Mouse (Mus musculus) urinary bladder, postnatal 4 days (tissue): ENCODE measurements around the gene Tmem44.

Experiments
- DNase-seq, 2 experiments: peaks; one replicate each; pipeline ENCODE4 v3.0.0; 2021 to 2022; ENCODE audit warnings: low spot score in 2 of 2

The Tmem44 gene

DNA sequence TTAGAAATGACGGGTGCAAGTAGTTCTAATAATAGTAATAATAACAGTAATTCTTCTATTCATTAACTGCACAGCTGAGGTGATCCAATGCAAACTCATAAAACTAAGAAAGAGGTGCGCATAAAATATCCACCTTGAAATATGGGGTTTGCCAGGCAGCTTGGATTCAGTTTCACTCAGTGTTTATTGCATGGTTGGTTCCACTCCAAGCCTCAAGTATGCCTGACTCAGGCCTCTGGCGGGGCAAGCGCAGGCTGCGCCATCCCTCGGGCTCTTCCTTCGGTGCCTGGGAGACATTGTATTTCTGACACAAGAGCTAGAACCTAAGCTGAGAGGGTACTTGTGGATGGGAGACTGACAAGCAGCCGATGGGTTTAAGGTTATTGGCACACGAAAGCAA, 32.0 kb downstream of the Tmem44 start:
- no peak for DNase-seq

DNA sequence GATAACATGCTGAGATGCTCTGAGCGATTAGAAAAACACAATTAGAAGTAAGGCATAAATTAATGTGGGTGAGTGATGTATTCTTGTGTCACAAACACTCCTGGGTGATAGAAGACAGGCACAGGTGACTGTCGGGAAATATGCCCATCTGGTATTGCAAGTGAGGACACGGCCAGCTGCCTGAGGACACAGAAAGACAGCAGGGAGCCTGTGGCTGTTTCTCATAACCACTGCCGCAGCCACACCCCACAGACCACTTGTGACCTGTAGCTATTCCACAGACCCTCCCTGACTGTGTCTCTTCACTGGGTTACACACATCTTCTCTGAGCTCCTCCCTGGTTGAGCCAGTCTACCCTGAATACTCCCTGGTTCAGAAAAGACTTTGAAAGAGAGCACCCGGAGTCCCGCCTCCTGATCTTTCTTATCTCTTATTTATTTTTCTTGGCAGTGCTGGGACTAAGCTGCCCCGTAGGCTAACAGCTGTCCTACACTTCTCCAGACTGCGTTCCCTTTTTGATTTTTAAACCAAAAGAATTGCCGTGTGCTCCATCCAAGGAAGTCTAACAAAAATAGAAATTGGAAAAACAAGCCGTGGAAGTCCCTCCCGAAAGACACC, 32.9 kb downstream of the Tmem44 start:
- no peak for DNase-seq

DNA sequence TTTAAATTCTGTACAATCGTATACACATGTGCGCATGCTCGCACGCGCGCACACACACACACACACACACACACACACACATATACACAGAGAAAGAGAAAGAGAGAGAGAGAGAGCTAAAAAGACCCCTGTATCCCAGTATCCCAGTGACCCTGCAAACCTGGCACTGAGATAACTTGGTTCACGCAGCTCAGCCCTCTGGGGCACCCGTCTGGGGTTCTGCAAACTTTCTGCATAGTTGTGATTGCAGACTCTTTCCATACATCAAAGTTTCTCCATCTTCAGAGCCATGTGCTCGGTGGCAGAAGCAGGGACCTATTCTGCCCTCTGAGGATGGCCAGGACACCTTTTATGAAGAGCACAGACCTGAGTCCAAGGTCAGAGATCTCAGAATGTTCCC, 33.6 kb downstream of the Tmem44 start:
- DNase-seq = no peak

DNA sequence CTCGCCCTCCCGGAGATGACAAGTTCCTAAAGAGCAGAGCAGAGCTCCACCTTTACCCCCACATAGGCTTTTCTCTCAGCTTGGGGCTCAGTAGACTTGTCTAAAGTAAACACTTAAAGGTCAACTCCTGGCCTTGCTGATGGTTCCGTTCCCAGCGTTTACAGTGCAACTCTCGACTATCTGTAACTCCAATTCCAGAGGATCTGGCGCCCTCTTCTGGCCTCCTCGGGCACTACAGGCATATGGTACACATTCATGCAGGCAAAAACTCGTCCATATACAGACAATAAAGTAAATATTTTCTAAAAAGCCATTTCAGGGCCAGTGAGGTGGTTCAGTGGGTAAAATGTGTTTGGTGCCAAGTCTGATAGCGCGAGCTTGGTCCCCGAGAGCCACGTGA, 35.2 kb downstream of the Tmem44 start:
- DNase-seq = no peak

DNA sequence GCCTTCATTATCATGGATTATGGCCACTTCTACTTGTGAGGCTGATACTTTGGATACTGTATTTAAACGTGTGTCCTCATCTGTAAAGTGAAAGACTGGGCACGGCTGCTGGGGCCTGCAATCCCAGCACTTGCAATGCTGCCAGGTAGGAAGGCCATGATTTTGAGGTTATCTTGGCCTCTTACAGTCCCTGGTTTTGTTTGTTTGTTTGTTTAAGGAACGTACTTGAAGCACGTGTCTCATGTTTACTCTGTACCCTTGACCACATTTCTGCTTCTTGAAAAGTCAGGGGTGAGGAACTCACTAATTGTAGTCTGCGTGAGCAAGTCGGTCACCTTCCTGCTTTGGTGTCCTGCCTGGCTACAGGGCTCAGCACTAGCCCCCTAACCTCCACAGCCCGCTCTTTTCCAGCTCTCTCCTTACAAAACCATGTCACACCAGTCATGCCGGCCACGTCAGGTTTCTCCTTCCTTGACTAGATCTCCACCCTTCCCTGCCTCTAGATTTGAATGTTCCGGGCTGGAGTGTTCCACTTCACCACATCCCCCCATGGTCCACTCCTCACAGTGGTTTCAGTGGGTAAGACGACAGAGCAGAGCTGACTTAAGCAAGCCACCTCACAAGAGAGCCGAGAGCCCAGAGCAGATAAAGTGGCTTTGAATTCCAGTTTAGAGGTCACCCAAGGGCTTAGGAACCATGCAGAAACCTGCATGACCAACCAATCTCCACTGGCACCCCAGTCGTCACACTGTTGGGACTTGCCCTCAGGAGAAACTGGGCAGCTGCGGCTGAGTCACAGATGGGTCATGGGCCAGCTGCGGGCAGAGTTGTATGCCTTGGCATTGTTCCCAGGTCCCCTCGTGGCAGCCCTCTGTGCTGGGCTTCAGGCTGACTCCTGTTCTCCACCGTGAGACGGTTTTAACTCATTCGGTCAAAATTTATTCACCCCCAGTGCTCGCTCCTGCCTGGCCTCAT, 37.3 kb downstream of the Tmem44 start:
- peak in 1 of 2 experiments; percentile 66 for DNase-seq

DNA sequence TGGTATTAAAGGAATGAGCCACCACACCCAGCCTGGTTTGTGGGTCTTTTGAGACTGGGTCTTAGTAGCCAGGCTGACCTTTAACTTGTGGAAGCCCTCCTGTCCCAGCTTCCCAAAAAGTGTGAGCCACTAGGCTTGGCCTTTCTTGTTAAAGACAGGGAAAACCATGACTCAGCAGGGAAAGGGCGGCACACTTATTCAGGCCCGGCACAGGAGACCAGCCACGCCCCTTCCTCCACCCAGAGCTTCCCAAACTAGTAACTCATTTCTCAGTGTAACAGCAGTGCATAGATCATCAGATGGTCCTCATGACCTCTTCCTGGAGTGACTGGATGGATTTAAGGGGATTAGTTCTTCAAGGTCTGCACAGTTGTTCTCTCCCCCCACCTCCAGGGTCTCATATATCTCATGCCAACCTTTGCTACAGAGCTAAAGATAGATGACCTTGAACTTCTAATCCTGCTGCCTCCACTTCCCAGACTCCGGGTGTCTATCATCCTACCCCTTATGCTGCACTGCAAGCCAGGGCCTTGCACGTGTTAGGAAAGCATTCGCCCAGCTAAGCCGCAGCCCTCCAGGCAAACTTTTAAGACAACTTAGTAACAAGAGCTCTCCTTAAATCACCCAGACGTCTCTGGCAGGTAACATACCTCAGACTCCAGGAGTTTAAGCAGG, 38.1 kb downstream of the Tmem44 start:
- no peak for DNase-seq

DNA sequence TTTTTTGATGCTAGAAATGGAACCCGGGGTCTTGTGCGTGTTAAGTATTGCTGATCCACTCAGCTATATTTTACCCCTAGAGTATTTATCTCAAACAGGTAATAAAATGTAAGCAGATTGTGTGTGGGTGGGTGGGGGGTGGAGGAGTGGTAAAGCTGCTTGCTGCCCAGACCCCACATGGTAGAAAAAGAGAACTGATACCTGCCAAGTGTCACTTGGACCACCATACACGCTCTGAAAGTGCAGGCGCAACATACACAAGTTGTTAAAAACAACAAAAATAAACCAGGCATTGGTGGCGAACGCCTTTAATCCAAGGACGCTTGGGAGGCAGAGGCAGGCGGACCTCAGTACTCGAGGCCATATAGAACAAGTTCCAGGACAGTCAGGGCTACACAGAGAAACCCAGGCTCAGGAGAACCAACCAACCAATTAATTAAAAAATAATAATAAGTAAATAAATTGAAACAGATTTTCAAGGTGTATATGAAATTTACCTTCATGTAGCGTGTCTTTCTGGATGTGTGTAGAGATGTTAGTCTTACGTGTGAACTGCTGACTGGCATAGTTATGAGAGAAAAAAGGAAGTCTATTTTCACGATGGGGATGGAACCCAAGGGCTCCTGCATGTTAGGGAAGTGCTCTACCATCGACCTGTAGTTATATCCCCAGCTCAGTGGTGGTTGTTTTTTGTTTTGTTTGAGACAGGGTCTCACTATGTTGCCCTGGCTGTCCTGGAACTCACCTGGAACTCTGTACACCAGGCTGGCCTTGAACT, 38.9 kb downstream of the Tmem44 start:
- DNase-seq = no peak

DNA sequence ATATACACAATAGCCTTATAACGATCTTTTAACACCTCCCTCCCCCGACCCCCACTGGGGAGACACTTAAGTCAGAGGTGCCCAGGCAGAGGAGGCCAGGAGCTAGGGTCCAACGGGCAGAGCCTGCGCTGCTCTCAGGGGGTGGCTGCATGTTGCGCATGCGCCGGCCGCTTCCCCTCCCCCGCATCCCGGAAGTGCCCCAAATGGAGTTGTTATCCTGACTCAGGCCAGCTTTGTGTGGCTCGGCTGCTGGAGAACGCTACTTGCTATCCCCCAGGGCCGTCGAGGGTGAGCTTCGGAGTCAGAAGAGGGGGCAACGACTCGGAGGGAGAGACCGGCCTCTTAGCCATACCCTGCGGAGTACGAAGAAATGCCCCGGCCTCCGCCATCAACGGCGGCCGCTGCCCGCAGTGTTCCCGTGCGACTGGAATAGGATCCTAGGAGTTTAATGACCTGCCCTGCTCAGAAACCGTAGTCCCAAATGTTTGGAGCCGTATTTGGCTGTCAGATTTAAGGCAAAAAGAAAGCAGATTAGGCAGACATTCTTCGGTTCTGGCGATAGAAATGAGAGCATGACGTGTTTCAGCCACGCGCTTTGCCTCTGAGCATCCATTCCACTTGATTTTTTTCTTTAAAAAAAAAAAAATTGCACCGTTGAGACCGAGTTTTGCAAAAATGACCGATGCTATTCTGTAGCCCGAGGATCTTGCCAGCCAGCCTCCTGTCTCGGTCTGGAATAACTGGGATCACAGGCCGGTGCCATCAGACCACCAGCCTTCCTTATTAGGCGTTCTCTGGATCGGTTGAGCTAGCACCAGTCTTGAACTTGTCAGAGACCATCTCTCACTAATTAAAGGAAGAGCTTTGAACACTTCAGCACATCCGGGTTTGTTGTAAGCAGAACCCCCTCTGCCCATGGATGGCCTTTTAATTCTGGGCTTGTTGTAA, 39.9 kb downstream of the Tmem44 start:
- peak; percentile 83 to 88 for DNase-seq

DNA sequence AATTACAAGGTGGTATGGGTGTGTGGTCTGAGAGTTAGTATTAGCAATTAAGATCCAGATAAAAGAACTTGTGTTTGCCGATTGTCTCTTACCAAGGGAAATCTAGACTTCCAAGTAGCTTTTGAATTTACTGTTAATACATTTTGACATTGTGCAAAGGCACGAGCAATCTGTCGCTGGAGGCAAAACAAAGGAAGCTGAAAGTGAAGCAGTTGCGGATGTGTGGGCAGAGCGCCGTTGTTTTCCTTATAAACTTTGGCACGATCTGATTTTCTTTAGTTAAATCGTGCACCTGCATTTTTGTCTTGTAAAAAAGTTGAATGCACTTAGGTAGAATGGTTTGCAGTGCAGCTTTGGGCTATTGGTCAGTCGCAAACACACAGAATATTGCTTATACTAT, 40.6 kb downstream of the Tmem44 start:
- DNase-seq = no peak

DNA sequence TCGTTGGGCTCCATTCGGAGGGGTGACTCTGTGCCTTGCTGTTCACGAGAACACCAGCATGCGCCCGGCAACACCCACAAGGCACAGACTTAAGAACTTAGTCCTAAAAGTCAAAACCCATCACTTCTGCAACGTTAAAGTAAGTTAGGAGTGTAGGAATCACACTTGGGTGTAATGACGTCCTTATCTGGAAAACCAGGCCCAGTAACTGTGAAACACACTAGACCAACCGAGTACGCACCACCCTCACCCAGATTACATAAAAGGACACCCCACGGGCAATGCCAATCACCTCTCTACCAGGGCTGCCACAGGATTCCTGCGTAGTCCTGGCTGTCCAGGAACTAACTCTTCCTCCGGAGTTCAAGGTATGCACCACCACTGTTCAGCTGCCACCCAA, 41.3 kb downstream of the Tmem44 start:
- DNase-seq = no peak

DNA sequence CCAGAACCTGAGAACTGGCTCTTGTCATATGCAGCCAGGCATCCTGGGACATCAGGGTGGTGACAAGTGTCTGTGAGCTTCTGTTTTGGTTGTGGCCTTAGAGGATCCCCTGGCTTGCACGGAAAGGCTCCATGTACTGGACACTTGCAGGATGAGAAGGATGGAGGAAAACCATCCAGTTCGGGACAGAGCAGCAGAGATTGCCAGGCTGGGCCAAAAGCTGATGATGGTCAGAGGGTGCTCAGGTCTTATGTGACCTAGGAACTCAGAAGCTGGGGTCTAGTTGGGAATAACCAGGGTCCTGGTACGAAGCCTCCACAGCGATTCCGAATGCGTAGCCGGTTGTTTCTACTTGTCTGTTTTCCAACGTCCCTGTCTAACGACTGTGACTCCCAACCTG, 41.9 kb downstream of the Tmem44 start:
- no peak for DNase-seq

DNA sequence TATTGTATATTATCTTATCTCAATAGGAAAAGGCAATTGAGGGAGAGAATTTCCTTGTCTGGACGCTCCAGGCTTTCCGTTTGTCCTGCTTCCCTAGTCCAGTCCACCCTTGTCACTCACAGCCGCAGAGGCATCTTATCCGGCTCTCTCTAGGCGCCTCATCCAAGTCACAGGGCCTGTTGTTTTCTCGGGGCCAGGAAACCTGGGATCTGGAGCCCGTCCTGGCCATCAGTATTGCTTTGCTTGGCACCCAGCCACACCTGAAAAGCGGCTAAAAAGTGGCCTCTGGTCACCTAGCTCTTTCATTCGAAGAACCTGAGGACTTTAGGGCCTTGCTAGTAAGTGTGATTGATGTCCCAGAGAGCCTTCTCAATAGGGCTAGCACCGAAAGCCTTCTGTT, 43.5 kb downstream of the Tmem44 start:
- no peak for DNase-seq

DNA sequence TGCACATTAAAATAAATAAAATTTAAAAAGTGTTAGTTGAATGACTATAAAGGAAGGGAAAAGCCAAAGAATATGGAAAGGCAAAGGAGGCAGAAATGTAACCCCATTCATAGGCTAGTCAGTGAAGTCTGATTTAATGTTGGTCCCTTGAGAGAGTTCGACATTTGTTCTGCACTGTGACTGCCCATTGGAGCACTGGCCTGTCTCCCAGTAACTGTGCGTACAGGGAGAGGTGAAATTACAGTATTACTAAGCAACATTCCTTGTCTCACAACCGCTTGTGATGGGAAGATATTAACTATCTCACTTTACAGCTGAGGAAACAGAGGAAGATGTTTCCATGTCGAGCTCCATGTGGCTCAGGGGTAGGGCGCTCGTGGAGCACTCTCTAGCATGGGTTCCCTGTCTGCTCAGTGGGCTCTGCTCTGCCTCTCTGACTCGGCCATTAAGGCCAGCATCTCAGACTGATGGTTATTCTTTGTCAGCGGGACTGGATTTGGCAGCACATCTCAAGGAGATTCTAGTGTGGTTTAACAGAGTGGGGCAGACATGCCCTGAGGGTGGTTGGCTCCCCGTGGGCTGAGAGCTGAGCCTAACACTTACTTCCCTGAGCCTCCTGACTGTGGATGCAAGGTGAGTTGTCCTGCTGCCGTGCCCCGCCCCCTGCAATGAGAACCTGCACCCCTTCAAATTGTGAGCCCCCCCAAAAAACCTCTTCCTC, 45.2 kb downstream of the Tmem44 start:
- no peak for DNase-seq

DNA sequence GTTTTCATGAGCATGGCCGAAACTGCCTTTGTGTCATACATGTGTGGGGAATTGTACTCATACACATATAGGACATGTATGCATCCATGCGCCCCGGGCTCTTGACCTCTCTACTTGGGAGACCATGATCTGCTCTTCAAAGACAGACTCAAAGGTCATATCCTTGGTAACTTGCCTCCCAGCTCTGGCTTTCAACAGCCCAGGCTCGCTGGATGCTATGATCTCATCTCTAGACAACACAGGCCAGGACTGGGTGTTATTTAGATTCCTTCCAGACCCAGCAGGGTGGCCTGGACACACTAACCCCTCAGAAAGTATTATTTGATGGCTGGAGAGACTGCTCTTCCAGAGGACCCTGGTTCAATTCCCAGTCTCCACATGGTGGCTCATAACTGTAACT, 45.8 kb downstream of the Tmem44 start:
- DNase-seq = no peak

DNA sequence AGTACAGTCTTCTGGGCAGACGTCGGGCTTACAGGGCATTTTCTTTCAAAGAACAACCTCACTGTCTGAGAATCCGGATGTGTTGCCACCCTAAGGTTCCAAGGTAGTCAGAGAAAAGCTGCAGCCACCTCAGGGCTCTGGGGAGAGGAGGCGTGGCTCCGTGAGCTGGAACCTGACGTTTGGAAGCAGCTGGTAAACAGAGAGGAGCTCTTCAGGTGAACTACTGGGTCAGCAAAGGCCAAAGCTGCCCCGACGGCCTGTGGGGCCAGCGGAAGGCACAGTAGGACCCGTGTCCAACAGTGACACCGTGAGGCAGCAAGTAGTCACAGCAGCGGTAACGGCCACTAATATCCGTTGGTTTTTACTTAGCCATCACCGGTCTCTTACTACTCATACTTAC, 46.7 kb downstream of the Tmem44 start:
- DNase-seq = no peak

DNA sequence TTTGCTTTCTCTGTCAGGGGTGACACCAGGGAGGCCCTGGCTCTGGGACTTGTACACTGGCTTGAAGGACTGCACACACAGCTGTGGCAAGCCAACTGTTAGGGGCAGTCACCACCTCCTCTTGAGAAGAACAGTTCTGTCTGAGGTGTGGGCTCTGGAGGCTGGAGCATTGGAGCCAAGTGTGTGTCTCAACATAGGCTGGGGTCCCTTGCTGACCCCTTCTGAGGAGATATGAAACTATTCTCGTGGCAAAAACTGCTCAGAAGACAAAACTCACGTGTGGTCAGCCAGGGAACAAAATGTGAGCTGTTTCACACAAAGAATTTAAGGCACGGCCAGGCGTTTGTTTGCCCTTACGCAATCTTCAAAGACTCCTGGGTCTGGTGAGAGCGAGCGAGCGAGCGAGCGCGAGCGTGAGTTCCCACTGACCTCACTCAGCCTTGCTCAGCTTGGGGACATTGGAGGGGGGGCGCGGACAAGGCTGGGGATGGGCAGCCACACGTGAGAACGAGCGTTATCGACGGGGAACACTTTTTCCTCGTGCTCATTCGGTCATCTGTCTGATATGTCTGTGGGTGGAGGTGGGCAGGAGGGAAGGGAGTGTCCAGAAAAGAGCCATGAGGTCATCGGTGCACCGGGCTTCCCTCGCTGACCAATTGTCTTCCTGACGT, 48.3 kb downstream of the Tmem44 start:
- no peak for DNase-seq

DNA sequence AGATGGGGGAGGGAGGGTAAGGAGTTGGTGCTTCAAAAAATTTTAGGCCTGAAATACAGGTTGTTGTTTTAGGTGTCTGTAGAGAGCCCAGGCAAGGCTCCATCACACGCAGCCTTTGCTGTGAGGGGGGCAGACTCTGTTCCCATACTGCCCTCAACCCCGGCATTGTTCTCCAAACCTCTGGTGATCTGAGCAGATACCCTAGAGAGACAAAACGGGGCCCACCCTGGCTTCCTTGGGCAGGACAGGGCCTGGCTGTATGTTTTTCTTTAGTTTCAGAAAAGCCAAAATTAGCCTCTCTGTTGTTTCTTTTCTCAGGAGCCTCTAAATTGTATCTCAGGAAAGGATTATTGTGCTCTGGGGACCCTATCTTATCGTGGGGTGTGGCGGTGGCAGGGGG, 49.0 kb downstream of the Tmem44 start:
- DNase-seq = no peak

DNA sequence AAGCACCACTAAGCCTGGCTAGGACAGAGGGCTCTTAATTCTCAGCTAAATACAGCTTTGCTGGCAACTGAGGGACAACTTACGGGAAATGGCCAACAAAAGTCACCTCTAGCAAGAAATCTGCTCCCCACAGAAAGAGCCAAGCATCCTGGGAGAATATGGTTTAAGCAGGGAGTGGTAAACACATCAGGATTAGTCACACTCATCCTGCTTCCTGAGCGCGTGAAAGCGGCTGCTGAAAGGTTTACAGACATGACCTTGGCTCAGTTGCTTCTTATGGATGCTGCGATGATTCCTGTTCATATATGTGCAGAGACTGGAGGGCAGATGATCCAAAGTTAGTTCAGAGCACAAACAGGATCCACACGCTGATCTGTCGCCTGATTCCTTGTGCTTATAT, 50.4 kb downstream of the Tmem44 start:
- no peak for DNase-seq

DNA sequence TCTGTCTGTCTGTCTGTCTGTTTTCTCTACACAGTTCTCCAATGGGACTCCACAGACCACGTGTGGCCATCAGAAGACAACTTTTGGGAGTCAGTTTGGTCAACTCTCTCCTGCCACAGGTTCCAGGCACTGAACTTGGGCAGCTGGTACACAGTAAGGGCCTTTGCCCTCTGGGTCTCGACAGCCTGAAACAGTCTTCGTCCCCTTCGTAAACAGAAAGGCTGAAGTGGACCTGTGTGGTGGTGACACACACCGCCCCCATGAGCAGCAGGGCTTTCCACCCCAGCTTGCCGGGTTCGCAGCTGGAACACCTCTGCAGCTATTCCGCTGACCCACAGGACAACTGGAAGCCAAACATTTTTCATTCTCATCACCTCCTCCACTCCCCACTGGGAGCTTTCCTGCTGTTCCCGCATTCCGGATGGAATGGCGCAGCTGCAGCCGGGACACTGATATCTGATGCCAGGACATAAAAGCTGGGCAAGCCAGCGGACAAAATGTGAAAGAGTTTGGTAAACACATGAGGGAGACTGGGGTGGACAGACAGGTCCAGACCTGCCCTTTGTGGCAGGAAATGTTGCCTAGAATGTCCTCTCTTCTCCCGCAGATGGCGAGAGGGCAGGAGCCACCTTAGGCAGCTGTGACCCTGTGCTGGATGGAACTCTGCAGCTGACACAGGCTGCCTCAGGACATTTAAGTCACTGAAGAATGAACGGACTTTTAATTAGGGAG, 51.4 kb downstream of the Tmem44 start:
- DNase-seq = no peak
